Mouse (Mus musculus) limb, embryonic 13.5 days (tissue): ENCODE data around the gene Stom. TPM values are rescaled to one million over a fixed set of nuclear protein-coding genes. Genes with fewer than 3 reads are reported as not detected.

ENCODE experiments used
- ATAC-seq: fragments of 200-750 bp; cut with Nextera tagmentation; 2 replicates; pipeline ENCODE4 v1.8.0; 2017; ENCODE audit warnings: low read depth, moderate number of reproducible peaks, moderate TSS enrichment; ENCODE audit not compliant: low FRiP score
- H3K27ac ChIP-seq: fragments of 300-500 bp; sonication (generic); 2 replicates; pipeline ENCODE4 v1.5.1; 2015; ENCODE audit warnings: inconsistent platforms, mild to moderate bottlenecking, moderate library complexity
- H3K27me3 ChIP-seq: fragments of 300-500 bp; sonication (generic); 2 replicates; pipeline ENCODE4 v1.6.1; 2015; ENCODE audit warnings: mild to moderate bottlenecking, inconsistent platforms
- H3K36me3 ChIP-seq: fragments of 300-500 bp; sonication (generic); 2 replicates; pipeline ENCODE4 v1.6.1; 2015; ENCODE audit warnings: inconsistent platforms, mild to moderate bottlenecking, moderate library complexity
- H3K4me1 ChIP-seq: fragments of 300-500 bp; sonication (generic); 2 replicates; pipeline ENCODE4 v1.6.1; 2015; ENCODE audit warnings: inconsistent platforms
- H3K4me2 ChIP-seq: fragments of 300-500 bp; sonication (generic); replicated peaks from 2 replicates; pipeline ENCODE4 v1.6.1; 2015; ENCODE audit warnings: inconsistent platforms, mild to moderate bottlenecking, moderate library complexity
- H3K4me3 ChIP-seq: fragments of 300-500 bp; sonication (generic); 2 replicates; pipeline ENCODE4 v1.5.1; 2015; ENCODE audit warnings: moderate library complexity, mild to moderate bottlenecking, inconsistent platforms
- H3K9ac ChIP-seq: fragments of 300-500 bp; sonication (generic); 2 replicates; pipeline ENCODE4 v1.6.1; 2015; ENCODE audit warnings: mild to moderate bottlenecking, inconsistent platforms
- H3K9me3 ChIP-seq: fragments of 300-500 bp; sonication (generic); 2 replicates; pipeline ENCODE4 v1.6.1; 2016; ENCODE audit warnings: inconsistent platforms
- WGBS: fragments of 180-500 bp; shearing (Covaris S2); methylation state at CpG from one replicate; pipeline ENCODE4 v1.1.7; 2015; 5-methylcytosine and 5-hydroxymethylcytosine counted together
- polyA plus RNA-seq: library from polyadenylated mRNA; unstranded; fragments of >200 nt; fragmentation: Nextera tagmentation; extraction: Ambion mirVana; gene quantifications from 2 replicates; pipeline ENCODE4 v1.2.1, GENCODE M21; 2015

Stom gene
- polyA plus RNA-seq, 1 experiment from 2014 or later: 18.1 TPM

- Histone ChIP-seq H3K4me2 (no peak overlapping the region), H3K27me3 (peaks cover 17% of the 10 kb centered on the region; the same call in 1 of the 2 replicates), H3K4me1 (peaks cover 80% of the 10 kb centered on the region), H3K36me3 (no peaks in the 10 kb centered on the region), H3K4me3 (no peak overlapping the region), H3K9ac (no peak overlapping the region), H3K9me3 (no peaks in the 10 kb centered on the region), H3K27ac (no peak overlapping the region)
- 79% methylated on average over 6 of the region's 6 CpGs for WGBS
- ATAC-seq: no peak
Observed at GRCm38 (mm10) chr2:35269136-35269535, 67.6 kb downstream of the Stom start.

GRCm38 (mm10) chr2:35267876-35268566, 68.8 kb downstream of the Stom start:
- ATAC-seq: no peak
- H3K4me2 ChIP-seq: no peak overlapping the region
- peaks cover 17% of the 10 kb centered on the region; the same call in 1 of the 2 replicates for H3K27me3 ChIP-seq
- H3K36me3 ChIP-seq: no peaks in the 10 kb centered on the region
- peaks cover 69% of the 10 kb centered on the region for H3K4me1 ChIP-seq
- no peak overlapping the region for H3K4me3 ChIP-seq
- WGBS: 78% methylated on average over 10 of the region's 10 CpGs
- H3K27ac ChIP-seq: no peak overlapping the region
- no peak overlapping the region for H3K9ac ChIP-seq
- H3K9me3 ChIP-seq: no peaks in the 10 kb centered on the region

- Histone ChIP-seq H3K9ac (no peak overlapping the region), H3K4me2 (no peak overlapping the region), H3K27me3 (peaks cover 17% of the 10 kb centered on the region; the same call in 1 of the 2 replicates), H3K4me1 (peaks cover 64% of the 10 kb centered on the region), H3K9me3 (no peaks in the 10 kb centered on the region), H3K36me3 (no peaks in the 10 kb centered on the region), H3K4me3 (no peak overlapping the region), H3K27ac (no peak overlapping the region)
- 75% methylated on average over 13 of the region's 13 CpGs for WGBS
- ATAC-seq: no peak
Observed at GRCm38 (mm10) chr2:35267156-35267875, 69.5 kb downstream of the Stom start.

- no peak for ATAC-seq
- WGBS: 72% methylated on average over 9 of the region's 9 CpGs
- peaks cover 57% of the 10 kb centered on the region for H3K4me1 ChIP-seq
Observed at GRCm38 (mm10) chr2:35266251-35266905, 70.4 kb downstream of the Stom start.

GRCm38 (mm10) chr2:35265775-35266174, 71.0 kb downstream of the Stom start:
- Histone ChIP-seq H3K4me3 (no peak overlapping the region), H3K4me2 (peak overlapping the region; percentile 53), H3K9me3 (no peaks in the 10 kb centered on the region), H3K27ac (peak overlapping the region; percentile 33; the same call in 1 of the 2 replicates), H3K36me3 (no peaks in the 10 kb centered on the region), H3K27me3 (peaks cover 17% of the 10 kb centered on the region; the same call in 1 of the 2 replicates), H3K9ac (0 out of 2 replicates have a peak overlapping the region, but pooled peaks have one; percentile 31), H3K4me1 (peaks cover 57% of the 10 kb centered on the region)
- peak; percentile 18; the same call in 1 of the 2 replicates for ATAC-seq
- WGBS: 60% methylated on average over 8 of the region's 8 CpGs

More at GRCm38 (mm10) chr2:35266251-35266905, 70.4 kb downstream of the Stom start:
- peaks cover 17% of the 10 kb centered on the region; the same call in 1 of the 2 replicates for H3K27me3 ChIP-seq
- H3K9ac ChIP-seq: no peak overlapping the region
- no peak overlapping the region for H3K27ac ChIP-seq
- H3K36me3 ChIP-seq: no peaks in the 10 kb centered on the region
- H3K4me2 ChIP-seq: no peak overlapping the region; the same call in 1 of the 2 replicates
- no peak overlapping the region for H3K4me3 ChIP-seq
- no peaks in the 10 kb centered on the region for H3K9me3 ChIP-seq

- 7% methylated on average over 8 of the region's 8 CpGs for WGBS
- Histone ChIP-seq H3K4me3 (no peak overlapping the region), H3K9ac (peak overlapping the region; percentile 31; the same call in 1 of the 2 replicates), H3K36me3 (no peaks in the 10 kb centered on the region), H3K9me3 (no peaks in the 10 kb centered on the region), H3K4me1 (peaks cover 53% of the 10 kb centered on the region), H3K27me3 (peaks cover 17% of the 10 kb centered on the region; the same call in 1 of the 2 replicates), H3K27ac (peak overlapping the region; percentile 52; the same call in 1 of the 2 replicates), H3K4me2 (peak overlapping the region; percentile 53)
- ATAC-seq: peak; percentile 85
Observed at GRCm38 (mm10) chr2:35265296-35265695, 71.5 kb downstream of the Stom start.

GRCm38 (mm10) chr2:35264095-35264494, 72.7 kb downstream of the Stom start:
- Histone ChIP-seq H3K4me2 (no peak overlapping the region), H3K27me3 (peaks cover 17% of the 10 kb centered on the region; the same call in 1 of the 2 replicates), H3K36me3 (no peaks in the 10 kb centered on the region), H3K9me3 (no peaks in the 10 kb centered on the region), H3K9ac (no peak overlapping the region), H3K27ac (no peak overlapping the region), H3K4me1 (peaks cover 51% of the 10 kb centered on the region), H3K4me3 (no peak overlapping the region)
- ATAC-seq: no peak
- WGBS: 83% methylated on average over 1 of the region's 1 CpGs

Other genes with a start within 250 kb of the Stom start
- gene AI182371, start 235.4 kb downstream of the Stom start, polyA plus RNA-seq: 0.28 and 0.60 TPM in 2 replicates
- 27.2 and 27.3 TPM in 2 replicates for gene Cntrl, start 227.5 kb downstream of the Stom start, polyA plus RNA-seq
- 353 and 356 TPM in 2 replicates for gene Rab14, start 135.9 kb downstream of the Stom start, polyA plus RNA-seq
- gene Gsn, start 80.6 kb downstream of the Stom start, polyA plus RNA-seq: 113 and 118 TPM in 2 replicates
- gene 4930568D16Rik, start 30.8 kb upstream of the Stom start, polyA plus RNA-seq: not detected in 2 replicates
- not detected in 2 replicates for gene 4930402F06Rik, start 60.2 kb upstream of the Stom start, polyA plus RNA-seq
- 18.3 and 19.6 TPM in 2 replicates for gene Ggta1, start 126.3 kb upstream of the Stom start, polyA plus RNA-seq
- 52.3 and 53.4 TPM in 2 replicates for gene Dab2ip, start 221.3 kb upstream of the Stom start, polyA plus RNA-seq